Comparison of ENCODE assay signal across 36 mouse cellular contexts in the genomic region with DNA sequence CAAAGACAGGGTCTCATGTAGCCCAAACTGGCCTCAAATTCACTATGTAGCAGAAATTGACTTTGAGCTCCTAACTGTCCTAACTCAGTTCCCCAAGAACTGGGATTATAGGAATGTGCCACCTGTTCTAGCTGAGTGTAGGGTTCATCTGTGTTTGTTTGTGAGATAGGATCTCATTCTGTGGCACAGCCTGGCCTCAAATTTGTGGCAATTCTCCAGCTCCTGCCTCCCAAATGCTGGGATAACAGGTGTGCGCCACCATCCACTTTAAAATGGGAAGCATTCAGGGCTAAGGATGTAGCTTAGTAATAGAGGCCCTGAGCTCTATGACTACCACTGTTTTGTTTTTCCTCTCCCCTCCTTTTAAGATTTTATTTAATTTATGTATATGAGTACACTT. TPM values are rescaled to one million over a fixed set of nuclear protein-coding genes. Genes with fewer than 3 reads are reported as not detected.
DNase-seq lines count a peak whose midpoint lies in the region; ATAC-seq and TF ChIP-seq lines count a peak whose summit lies in the region.
"Had no signal": no experiment of that assay in that cellular context is flagged by ENCODE, and none has a peak within 500 bp of the region (broad histone marks: within the 10 kb centered on the region; RNA-seq: fewer than 3 reads in every experiment).

No protein-coding gene starts in this region.

- no peaks in the 10 kb centered on the region for H3K9me3 ChIP-seq in heart, embryonic 11.5 days (replicated peaks; ENCODE audit: control insufficient read depth, low read length)
- H3K9me3 ChIP-seq in liver, embryonic 14.5 days (ENCODE audit: control insufficient read depth, low read length): no peaks in the 10 kb centered on the region
- no peaks in the 10 kb centered on the region for H3K9me3 ChIP-seq in kidney, embryonic 14.5 days (ENCODE audit: control insufficient read depth, low read length)
- H3K9me3 ChIP-seq: embryonic facial prominence, embryonic 13.5 days; forebrain, embryonic 10.5 days; forebrain, embryonic 15.5 days; hindbrain, embryonic 12.5 days; intestine, embryonic 15.5 days; megakaryocyte, embryonic 14.5 days; midbrain, embryonic 13.5 days had no signal

- peak; percentile 26 to 59 for DNase-seq in cerebellum, adult 18-20 months
- no peak for DNase-seq in cerebellum, adult 11 months
- no peak for DNase-seq in heart, postnatal 4 days
- DNase-seq in liver, embryonic 14.5 days (ENCODE audit: low read depth in 3 of 3, low spot score in 3 of 3): no peak
- no peak for DNase-seq in frontal cortex, postnatal 25 days (ENCODE audit: low spot score in 2 of 2)
- DNase-seq: adrenal gland, postnatal 14 days; heart, postnatal 14 days; kidney, adult 2 months; kidney, postnatal 4 days; lung, postnatal 4 days; right cerebral cortex, postnatal 14 days; thymus, postnatal 4 days had no signal

- no peak overlapping the region for H3K9ac ChIP-seq in heart, embryonic 11.5 days (ENCODE audit: low read depth, low read length)
- H3K9ac ChIP-seq in liver, embryonic 14.5 days (replicated peaks): peak overlapping the region; percentile 63
- H3K9ac ChIP-seq in kidney, embryonic 14.5 days (ENCODE audit: low read depth, low read length): no peak overlapping the region
- H3K9ac ChIP-seq: embryonic facial prominence, embryonic 13.5 days; forebrain, embryonic 15.5 days; hindbrain, embryonic 12.5 days; intestine, embryonic 15.5 days; midbrain, embryonic 13.5 days had no signal

- no peak overlapping the region for H3K4me2 ChIP-seq in heart, embryonic 11.5 days
- peak overlapping the region; percentile 16; the same call in 1 of the 2 replicates for H3K4me2 ChIP-seq in liver, embryonic 14.5 days (ENCODE audit: low read depth)
- no peak overlapping the region for H3K4me2 ChIP-seq in kidney, embryonic 14.5 days (replicated peaks; ENCODE audit: low read depth, low read length)
- H3K4me2 ChIP-seq: embryonic facial prominence, embryonic 13.5 days; forebrain, embryonic 15.5 days; hindbrain, embryonic 12.5 days; intestine, embryonic 15.5 days; midbrain, embryonic 13.5 days had no signal

- H3K27ac ChIP-seq in heart, embryonic 11.5 days (ENCODE audit: low read depth, low read length): 0 out of 2 replicates have a peak overlapping the region, but pooled peaks have one; percentile 16
- peak overlapping the region; percentile 100 for H3K27ac ChIP-seq in liver, embryonic 14.5 days
- H3K27ac ChIP-seq in kidney, embryonic 14.5 days (ENCODE audit: low read depth, low read length): no peak overlapping the region
- H3K27ac ChIP-seq: embryonic facial prominence, embryonic 13.5 days; forebrain, embryonic 15.5 days; hindbrain, embryonic 12.5 days; hindbrain, postnatal 0 days; intestine, embryonic 15.5 days; kidney, postnatal 0 days; midbrain, embryonic 13.5 days had no signal

- no peaks in the 10 kb centered on the region for H3K4me1 ChIP-seq in heart, embryonic 11.5 days (ENCODE audit: control insufficient read depth, insufficient read depth, low read length)
- H3K4me1 ChIP-seq in liver, embryonic 14.5 days (replicated peaks; ENCODE audit: control insufficient read depth in 2 of 2, insufficient read depth in 2 of 2, low read length in 1 of 2): peaks cover 88 to 92% of the 10 kb centered on the region in 2 experiments
- H3K4me1 ChIP-seq in kidney, embryonic 14.5 days (ENCODE audit: control insufficient read depth, insufficient read depth, low read length): no peaks in the 10 kb centered on the region
- H3K4me1 ChIP-seq: embryonic facial prominence, embryonic 13.5 days; forebrain, embryonic 10.5 days; forebrain, embryonic 15.5 days; hindbrain, embryonic 12.5 days; intestine, embryonic 15.5 days; midbrain, embryonic 13.5 days had no signal

- TF ChIP-seq CTCF in liver, embryonic 14.5 days (IDR thresholded peaks at IDR 0.05; ENCODE audit: low read depth): no peak

- TF ChIP-seq EP300 in liver, embryonic 14.5 days (IDR thresholded peaks at IDR 0.05; ENCODE audit: low read depth): no peak

- no peak for ATAC-seq in heart, embryonic 11.5 days (replicated peaks; ENCODE audit: insufficient number of reproducible peaks, low FRiP score, low TSS enrichment)
- no peak for ATAC-seq in liver, embryonic 14.5 days (ENCODE audit: insufficient read depth)
- ATAC-seq in kidney, embryonic 14.5 days (ENCODE audit: low FRiP score, low TSS enrichment): no peak
- ATAC-seq: forebrain, embryonic 15.5 days; hindbrain, postnatal 0 days; intestine, embryonic 15.5 days; lung, postnatal 0 days; midbrain, embryonic 13.5 days; Patski had no signal

- no peak overlapping the region for H3K4me3 ChIP-seq in heart, embryonic 11.5 days (ENCODE audit: low read depth, low read length)
- no peak overlapping the region for H3K4me3 ChIP-seq in liver, embryonic 14.5 days (ENCODE audit: insufficient read depth in 1 of 2, low read depth in 2 of 2, low read length in 2 of 2)
- no peak overlapping the region for H3K4me3 ChIP-seq in kidney, embryonic 14.5 days (ENCODE audit: low read length)
- H3K4me3 ChIP-seq: embryonic facial prominence, embryonic 13.5 days; forebrain, embryonic 10.5 days; forebrain, embryonic 15.5 days; hindbrain, embryonic 12.5 days; intestine, embryonic 15.5 days; megakaryocyte, embryonic 14.5 days; midbrain, embryonic 13.5 days had no signal

- no peaks in the 10 kb centered on the region for H3K27me3 ChIP-seq in heart, embryonic 11.5 days (ENCODE audit: control insufficient read depth, insufficient read depth, low read length)
- no peaks in the 10 kb centered on the region for H3K27me3 ChIP-seq in liver, embryonic 14.5 days (ENCODE audit: control insufficient read depth, insufficient read depth, low read length)
- H3K27me3 ChIP-seq in kidney, embryonic 14.5 days (ENCODE audit: control insufficient read depth, insufficient read depth, low read length): no peaks in the 10 kb centered on the region
- H3K27me3 ChIP-seq: embryonic facial prominence, embryonic 13.5 days; forebrain, embryonic 15.5 days; hindbrain, embryonic 12.5 days; intestine, embryonic 15.5 days; midbrain, embryonic 13.5 days; Patski had no signal

- H3K36me3 ChIP-seq in heart, embryonic 11.5 days (ENCODE audit: control insufficient read depth, insufficient read depth, low read length): 0 out of 2 replicates have a peak, but pooled peaks cover 6% of the 10 kb centered on the region
- peaks cover 52% of the 10 kb centered on the region for H3K36me3 ChIP-seq in liver, embryonic 14.5 days (replicated peaks; ENCODE audit: control insufficient read depth, insufficient read depth, low read depth)
- peaks cover 38% of the 10 kb centered on the region for H3K36me3 ChIP-seq in kidney, embryonic 14.5 days (ENCODE audit: control insufficient read depth, insufficient read depth, low read length)

- WGBS in heart, embryonic 11.5 days (ENCODE audit: insufficient replicate concordance): 88% methylated on average over 1 of the region's 1 CpGs
- WGBS in liver, embryonic 14.5 days (ENCODE audit: insufficient replicate concordance): 92% methylated on average over 1 of the region's 1 CpGs
- WGBS in kidney, embryonic 14.5 days: 96% methylated on average over 1 of the region's 1 CpGs

RNA-seq across cellular contexts. Expression of a gene that starts 14.4 kb away (rescaled TPM):
- 26.1 and 34.6 TPM in 2 replicates for polyA plus RNA-seq in heart, embryonic 11.5 days (2014; fragmentation: Nextera tagmentation; extraction: Ambion mirVana)
- 10 to 100 TPM; 27.1 to 32.1 TPM for total RNA-seq in heart, postnatal 4 days (2021)
- 36.8 and 44.5 TPM in 2 replicates for polyA plus RNA-seq in liver, embryonic 14.5 days (2012; rRNA removed)
- 16.5 and 16.8 TPM in 2 replicates for polyA plus RNA-seq in liver, embryonic 14.5 days (2014; fragmentation: Nextera tagmentation; extraction: Ambion mirVana)
- polyA plus RNA-seq in kidney, embryonic 14.5 days (2014; fragmentation: Nextera tagmentation; extraction: Ambion mirVana): 27.5 and 45.5 TPM in 2 replicates

RNA-seq across cellular contexts. Expression of a gene that starts 23.1 kb away (rescaled TPM):
- 9,744 and 12,458 TPM in 2 replicates for polyA plus RNA-seq in heart, embryonic 11.5 days (2014; fragmentation: Nextera tagmentation; extraction: Ambion mirVana)
- under 1 TPM in 1 of 2 experiments, not detected in 1; 0.52 TPM for total RNA-seq in heart, postnatal 4 days (2021)
- polyA plus RNA-seq in liver, embryonic 14.5 days (2012; rRNA removed): 32.1 and 38.8 TPM in 2 replicates
- polyA plus RNA-seq in liver, embryonic 14.5 days (2014; fragmentation: Nextera tagmentation; extraction: Ambion mirVana): 74.9 and 85.3 TPM in 2 replicates
- polyA plus RNA-seq in kidney, embryonic 14.5 days (2014; fragmentation: Nextera tagmentation; extraction: Ambion mirVana): 87.6 and 90.7 TPM in 2 replicates
- total RNA-seq: adrenal gland, postnatal 14 days; common myeloid progenitor, adult 5-6 weeks; gastrocnemius, adult 8-10 months; gastrocnemius, postnatal 4 days; heart, adult 8-10 months; heart, postnatal 14 days; hindbrain, postnatal 0 days; layer of hippocampus, postnatal 10 days; left cerebral cortex, adult 18-20 months; left cerebral cortex, postnatal 14 days; liver, adult 2 months; MEL had no signal
- polyA plus RNA-seq: hindbrain, postnatal 0 days; kidney, adult 2 months; liver, adult 2 months; Patski; small intestine, adult 2 months; testis, adult 2 months had no signal

RNA-seq across cellular contexts. Expression of a gene that starts 26.8 kb away (rescaled TPM):
- polyA plus RNA-seq in heart, embryonic 11.5 days (2014; fragmentation: Nextera tagmentation; extraction: Ambion mirVana): 22.0 and 22.5 TPM in 2 replicates
- 10 to 100 TPM; 10.4 to 11.3 TPM for total RNA-seq in heart, postnatal 4 days (2021)
- 8.1 and 9.9 TPM in 2 replicates for polyA plus RNA-seq in liver, embryonic 14.5 days (2012; rRNA removed)
- 17.0 and 18.1 TPM in 2 replicates for polyA plus RNA-seq in liver, embryonic 14.5 days (2014; fragmentation: Nextera tagmentation; extraction: Ambion mirVana)
- polyA plus RNA-seq in kidney, embryonic 14.5 days (2014; fragmentation: Nextera tagmentation; extraction: Ambion mirVana): 35.6 and 39.8 TPM in 2 replicates

RNA-seq across cellular contexts. Expression of a gene that starts 30.2 kb away (rescaled TPM):
- polyA plus RNA-seq in heart, embryonic 11.5 days (2014; fragmentation: Nextera tagmentation; extraction: Ambion mirVana): 8,943 and 11,032 TPM in 2 replicates
- total RNA-seq in heart, postnatal 4 days (2021): over 10,000 TPM in 1 of 2 experiments, 1,000 to 10,000 TPM in 1; 3,912 to 12,509 TPM
- 26,041 and 60,430 TPM in 2 replicates for polyA plus RNA-seq in liver, embryonic 14.5 days (2012; rRNA removed)
- polyA plus RNA-seq in liver, embryonic 14.5 days (2014; fragmentation: Nextera tagmentation; extraction: Ambion mirVana): 70,707 and 74,513 TPM in 2 replicates
- polyA plus RNA-seq in kidney, embryonic 14.5 days (2014; fragmentation: Nextera tagmentation; extraction: Ambion mirVana): 2,390 and 2,705 TPM in 2 replicates
- polyA plus RNA-seq: Patski had no signal

RNA-seq across cellular contexts. Expression of a gene that starts 31.0 kb away (rescaled TPM):
- 28.2 and 30.3 TPM in 2 replicates for polyA plus RNA-seq in heart, embryonic 11.5 days (2014; fragmentation: Nextera tagmentation; extraction: Ambion mirVana)
- 10 to 100 TPM; 31.9 to 33.0 TPM for total RNA-seq in heart, postnatal 4 days (2021)
- polyA plus RNA-seq in liver, embryonic 14.5 days (2012; rRNA removed): 5.8 and 6.2 TPM in 2 replicates
- polyA plus RNA-seq in liver, embryonic 14.5 days (2014; fragmentation: Nextera tagmentation; extraction: Ambion mirVana): 3.0 and 4.4 TPM in 2 replicates
- polyA plus RNA-seq in kidney, embryonic 14.5 days (2014; fragmentation: Nextera tagmentation; extraction: Ambion mirVana): 28.0 and 39.5 TPM in 2 replicates

Comparison
In these comparisons a context has a peak if more than half of its experiments do, and no peak if none do; other contexts are left out.
1. DNase-seq: peak in cerebellum, adult 18-20 months (2 of 2); none in cerebellum, adult 11 months (single experiment), heart, postnatal 4 days (single experiment), liver, embryonic 14.5 days (0 of 3) and frontal cortex, postnatal 25 days (0 of 2).
2. RNA of a gene that starts 23.1 kb away (polyA plus RNA-seq): 9,744 to 12,458 TPM in heart, embryonic 11.5 days; 87.6 to 90.7 TPM in kidney, embryonic 14.5 days and 32.1 to 85.3 TPM in liver, embryonic 14.5 days; every median in the first group is over 100 times any median in the second.